Mouse (Mus musculus) cerebellum, adult 11 months (tissue): Measurements from ENCODE around the gene Lrrc47.

Experiments used
- DNase-seq: peaks from one replicate; pipeline ENCODE4 v3.0.0; 2022

Lrrc47 gene

DNA sequence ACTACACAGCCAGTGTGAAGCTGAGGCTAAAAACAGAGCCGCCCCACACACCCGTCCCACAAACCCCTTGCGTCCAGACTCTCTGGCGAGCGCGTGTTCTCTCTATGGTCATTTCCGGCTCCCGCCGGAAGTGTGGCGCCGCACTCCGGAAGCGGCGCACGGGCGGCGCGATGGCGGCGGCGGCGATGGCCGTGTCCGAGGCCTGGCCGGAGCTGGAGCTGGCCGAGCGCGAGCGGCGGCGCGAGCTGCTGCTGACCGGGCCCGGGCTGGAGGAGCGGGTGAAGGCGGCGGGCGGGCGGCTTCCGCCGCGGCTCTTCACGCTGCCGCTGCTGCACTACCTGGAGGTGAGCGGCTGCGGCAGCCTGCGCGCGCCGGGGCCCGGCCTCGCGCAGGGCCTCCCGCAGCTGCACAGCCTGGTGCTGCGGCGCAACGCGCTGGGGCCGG lies at the start of gene Lrrc47:
Gene Lrrc47, plus strand, starts transcription at position 86 of the 444 bp plus-strand sequence.
- DNase-seq: peak; percentile 80

DNA sequence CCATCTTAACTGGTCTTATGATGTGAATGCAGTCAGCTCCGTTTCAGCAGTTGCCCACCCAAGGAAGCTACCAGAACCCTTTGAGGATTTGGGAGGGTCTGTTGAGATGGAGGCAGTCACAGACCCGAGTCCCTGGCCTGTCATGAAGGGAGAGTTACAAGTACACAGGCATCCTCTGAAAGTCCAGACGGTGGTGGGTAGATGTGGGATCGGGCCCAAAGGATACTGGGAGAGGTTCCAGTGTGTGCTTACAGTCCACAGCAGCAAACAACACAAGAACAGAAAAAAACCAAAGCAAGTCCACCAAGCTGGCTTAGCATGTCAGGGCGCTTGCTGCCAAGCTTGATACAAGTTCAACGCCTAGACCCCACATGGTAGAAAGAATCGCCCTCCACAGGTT lies 48.9 kb upstream of the Lrrc47 start:
- DNase-seq: no peak

DNA sequence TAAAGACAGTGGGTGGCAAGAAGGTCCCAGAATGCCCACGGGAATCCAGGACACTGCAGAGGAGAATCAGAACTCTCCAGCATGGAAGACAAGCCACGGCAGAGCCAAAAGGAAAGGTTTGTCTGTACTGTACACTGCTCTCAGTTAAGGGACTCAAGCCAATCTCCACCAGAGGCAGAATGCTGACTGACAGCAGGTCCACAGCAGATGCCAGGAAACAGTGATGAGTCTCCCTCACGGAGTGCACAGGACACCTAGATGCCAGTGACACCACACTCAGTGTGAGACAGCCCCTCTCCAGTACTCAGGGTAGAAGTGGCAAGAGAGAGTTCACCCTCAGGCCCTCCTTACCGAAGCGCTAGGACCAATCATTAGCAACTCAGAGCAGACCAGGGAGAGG lies 44.9 kb upstream of the Lrrc47 start:
- DNase-seq: no peak

DNA sequence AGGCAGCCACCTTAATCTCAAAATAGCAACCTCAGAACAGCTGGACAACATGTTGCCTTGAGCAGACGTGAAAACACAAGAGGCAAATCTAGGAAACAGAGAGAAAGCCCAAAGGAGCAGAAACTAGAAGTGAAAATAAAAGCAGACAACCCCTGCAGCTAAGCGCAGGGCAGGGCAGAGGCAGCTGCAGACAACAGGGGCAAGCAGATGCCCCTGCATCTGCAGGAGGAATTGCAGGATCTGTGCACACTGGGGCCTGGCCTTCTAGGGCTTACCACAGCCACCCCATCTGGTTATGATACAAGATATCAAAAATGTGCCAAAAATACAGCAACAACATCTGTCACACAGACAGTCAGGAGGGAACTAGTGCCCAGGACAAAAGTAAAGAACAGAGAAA lies 44.0 kb upstream of the Lrrc47 start:
- DNase-seq: no peak

DNA sequence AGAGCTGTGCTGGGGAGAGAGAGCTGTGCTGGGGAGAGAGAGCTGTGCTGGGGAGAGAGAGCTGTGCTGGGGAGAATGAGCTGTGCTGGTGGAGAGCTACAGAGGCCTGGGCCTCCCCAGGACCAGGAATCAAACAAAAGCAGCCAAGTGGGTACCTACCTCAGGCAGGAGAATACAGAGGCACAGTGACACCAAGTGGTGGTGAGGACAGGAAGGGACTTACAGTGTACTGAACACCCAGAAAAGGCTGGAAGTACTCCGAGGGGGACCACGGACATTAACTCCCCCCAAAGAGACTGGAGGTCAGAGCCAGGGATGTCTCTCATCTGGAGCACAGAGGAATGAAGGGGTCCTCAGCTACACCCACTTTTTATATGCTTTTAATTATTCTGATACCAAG lies 43.5 kb upstream of the Lrrc47 start:
- no peak for DNase-seq

DNA sequence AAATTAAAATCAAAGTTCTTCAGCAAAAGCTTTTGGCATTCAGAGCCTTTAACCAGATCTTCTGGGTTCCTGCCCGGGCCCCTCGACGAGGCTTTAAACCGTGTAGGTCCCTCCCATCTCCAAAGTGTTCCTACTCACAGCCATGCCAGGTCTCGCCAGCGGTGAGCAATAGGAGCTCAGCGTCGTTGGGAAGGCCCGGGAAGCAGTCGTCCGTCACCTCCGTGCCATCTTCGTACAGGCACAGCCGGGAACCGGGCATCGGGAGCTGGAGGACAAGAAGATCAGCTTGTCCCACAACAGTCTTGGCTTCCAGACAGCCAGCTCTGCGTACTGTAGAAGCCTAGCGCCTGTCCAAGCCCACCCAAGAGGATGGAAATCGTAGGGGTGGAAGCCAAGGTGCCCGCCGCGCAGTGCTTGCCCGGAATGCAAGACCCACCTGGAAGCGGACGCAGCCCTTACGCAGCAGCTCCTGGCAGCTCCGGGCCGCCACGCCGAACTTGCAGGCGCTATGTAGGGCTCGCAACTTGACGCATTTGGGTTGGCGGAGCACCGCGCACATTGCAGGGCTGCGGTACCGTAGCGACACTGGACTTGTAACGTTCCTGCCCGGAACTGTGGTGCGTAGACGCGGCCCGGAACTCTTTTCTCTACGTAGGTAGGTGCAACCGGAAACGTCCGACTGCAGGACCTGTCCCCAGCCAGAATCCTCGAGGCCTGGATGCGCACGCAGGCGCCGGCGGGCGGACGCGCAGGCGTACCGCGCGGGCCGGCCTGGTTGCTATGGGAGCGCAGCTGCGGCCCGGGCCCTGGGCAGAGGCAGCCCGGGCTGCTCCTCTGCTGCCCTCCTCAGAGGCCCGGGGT lies 36.9 kb upstream of the Lrrc47 start, which contains the start of the genes Dffb and Cep104:
Gene Dffb, minus strand, starts transcription at position 696 of the 861 bp plus-strand sequence.
Gene Cep104, plus strand, starts transcription at position 764 of the 861 bp plus-strand sequence.
- peak; percentile 92 for DNase-seq

DNA sequence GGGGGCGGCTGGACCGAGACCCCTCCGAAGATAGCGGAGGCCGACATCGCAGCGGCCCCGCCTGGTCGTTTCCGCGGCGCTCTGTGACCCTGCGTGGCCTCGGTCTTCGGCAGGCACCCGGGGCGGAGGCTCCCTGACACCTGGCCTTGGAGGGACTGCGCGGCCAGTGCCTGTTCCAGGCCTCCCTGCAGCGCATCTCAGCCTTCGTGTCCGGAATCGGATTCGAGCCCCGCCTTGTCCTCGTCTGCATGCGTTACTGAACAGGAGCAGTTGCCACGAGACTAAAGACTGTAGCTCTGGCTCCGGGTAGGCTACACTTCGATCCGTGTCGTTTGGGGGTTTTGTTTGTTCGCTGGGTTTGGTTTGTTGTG lies 36.3 kb upstream of the Lrrc47 start:
- no peak for DNase-seq

DNA sequence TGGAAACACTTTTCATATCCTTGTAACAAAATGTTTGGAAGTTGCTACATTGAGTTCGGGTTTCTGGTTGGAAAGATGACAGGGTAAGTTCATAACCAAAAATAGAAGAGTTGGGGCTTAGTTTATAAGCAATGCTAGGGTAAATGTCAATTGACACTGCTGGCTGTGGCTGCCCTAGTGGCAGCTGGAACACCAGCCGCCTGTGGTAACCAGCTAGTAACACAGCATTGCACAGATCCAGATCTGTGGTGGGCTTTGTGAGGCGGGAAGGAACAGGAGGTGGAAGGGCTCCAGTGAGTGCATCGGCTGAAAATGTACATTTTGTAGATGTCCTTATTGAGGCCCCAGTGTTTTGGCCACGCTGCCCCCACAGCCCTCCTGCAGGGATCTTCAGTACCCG lies 35.8 kb upstream of the Lrrc47 start:
- no peak for DNase-seq

DNA sequence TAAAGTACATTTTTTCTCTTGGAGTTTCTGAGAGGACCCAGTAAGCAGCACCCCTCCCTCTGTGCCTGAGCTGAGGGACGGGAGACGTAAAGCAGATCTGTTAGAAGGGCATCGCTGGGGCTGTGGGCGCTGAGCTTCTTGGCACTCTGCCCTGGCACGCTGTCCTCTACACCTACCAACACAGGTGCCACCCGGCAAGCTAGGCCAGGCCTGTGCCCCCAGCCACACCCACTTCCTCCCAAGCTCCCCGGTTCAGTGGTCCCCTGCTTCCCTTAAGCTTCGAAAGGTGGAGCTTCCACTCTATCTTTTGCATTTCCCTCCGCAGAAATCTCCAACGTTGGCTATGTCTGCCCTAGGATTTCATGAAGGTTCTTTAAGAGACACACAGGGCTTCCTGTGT lies 32.3 kb upstream of the Lrrc47 start:
- no peak for DNase-seq

DNA sequence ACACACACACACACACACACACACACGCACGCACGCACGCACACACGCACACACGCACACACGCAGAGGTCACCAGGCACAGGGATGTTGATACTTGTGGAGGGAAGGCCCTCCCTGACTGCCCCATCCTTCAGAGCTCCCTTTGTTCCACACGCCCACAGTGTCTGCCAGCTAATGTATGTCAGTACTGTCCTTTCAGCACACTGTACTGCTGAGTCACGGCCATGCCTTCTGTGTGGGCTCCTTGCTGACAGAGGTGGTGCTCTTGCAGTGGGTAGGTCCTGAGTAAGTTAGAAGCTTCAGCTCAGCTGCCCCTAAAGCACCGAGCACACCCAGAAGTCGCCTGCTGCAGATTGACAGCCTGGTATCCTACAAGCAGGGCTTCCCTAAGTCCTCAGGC lies 31.1 kb upstream of the Lrrc47 start:
- DNase-seq: no peak

DNA sequence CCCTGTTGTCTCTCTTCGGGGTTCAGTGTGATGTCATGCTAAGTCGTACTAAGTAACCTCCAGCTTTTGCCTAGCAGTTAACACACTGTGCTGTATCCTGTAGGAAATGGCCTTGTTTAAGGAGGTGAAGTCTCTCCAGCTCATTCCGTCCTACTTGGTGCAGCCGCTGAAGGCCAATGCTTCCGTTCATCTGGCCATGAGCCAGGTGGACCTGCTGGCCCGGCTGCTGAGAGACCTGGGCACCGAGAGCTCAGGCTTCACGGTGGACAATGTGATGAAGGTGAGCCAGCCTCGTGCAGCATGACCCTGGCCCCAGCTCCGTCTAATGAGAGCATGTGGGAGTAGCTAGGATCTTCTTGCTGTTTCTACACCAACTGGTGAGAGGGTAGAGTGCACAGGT lies 18.8 kb upstream of the Lrrc47 start:
- no peak for DNase-seq

DNA sequence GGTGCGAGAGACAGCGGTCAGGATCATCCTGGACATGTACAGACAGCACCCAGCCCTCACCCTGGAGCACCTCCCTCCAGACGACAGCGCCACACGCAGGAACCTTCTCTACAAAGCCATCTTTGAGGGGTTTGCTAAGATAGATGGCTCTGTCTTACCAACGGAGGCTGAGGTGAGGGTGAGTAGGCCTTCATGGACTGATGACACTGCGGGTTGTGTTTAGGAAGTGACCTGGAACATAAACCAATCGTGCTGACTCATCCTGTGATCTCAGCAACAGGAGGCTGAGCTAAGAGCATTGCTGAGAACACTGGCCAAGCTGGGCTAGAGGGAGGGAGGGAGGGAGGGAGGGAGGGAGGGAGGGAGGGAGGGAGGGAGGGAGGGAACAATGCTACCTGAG lies 18.0 kb upstream of the Lrrc47 start:
- DNase-seq: no peak

DNA sequence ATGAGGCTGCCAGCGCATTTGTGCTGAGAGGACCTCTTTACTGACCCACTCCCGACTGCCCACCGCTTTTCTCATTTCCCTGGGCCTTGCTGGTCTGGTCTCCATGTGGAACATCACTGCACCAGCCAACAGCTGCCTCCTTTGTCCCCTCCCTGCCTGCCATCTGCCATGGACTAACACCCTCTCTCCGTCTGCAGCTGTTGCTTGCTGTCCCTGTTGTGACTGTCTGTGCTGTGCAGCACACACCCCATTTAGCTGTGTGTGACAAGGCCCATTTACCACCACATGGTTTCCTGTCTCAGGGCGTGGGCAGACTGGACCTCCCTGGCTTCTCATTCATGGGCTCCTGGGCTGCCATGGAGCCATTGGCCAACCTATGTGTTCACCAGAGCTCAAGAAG lies 6.0 kb upstream of the Lrrc47 start:
- DNase-seq: no peak

DNA sequence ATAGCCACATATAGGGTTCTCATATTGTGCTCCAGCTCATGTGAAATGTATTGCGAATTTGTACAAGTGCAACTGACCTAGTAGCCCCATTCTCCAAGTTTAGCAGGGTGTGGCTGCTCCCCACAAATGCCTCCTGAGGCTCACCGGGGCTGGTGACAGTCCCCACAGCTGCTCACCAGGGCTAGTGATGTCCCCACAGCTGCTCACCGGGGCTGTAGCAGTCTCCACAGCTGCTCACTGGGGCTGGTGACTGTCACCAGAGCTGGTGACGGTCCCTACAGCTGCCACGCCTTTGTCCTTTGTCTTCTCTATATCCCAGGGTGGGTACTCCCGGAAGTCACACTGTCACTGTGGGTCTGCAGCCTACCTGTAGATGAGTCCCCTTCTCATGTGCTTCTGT lies 5.3 kb upstream of the Lrrc47 start:
- DNase-seq: no peak

DNA sequence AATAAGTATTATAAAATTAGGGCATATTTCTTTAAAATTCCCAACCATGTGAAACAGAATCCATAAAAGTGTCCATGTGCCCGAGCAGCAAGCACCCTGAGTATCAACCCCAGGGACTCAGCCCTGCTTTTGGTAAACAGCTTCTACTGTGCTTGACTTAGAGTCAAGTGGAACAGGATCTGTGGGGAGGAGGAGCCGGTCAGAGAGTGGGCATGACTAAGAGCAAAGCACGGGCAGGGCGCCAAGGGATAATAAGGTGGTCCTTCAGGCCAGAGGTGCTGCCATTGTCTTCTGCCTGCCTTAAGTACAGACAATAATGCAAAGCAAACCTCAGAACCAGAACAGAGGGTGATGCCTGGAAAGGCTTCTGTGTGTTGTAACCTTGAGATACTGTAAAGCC lies 3.8 kb upstream of the Lrrc47 start:
- DNase-seq: no peak

DNA sequence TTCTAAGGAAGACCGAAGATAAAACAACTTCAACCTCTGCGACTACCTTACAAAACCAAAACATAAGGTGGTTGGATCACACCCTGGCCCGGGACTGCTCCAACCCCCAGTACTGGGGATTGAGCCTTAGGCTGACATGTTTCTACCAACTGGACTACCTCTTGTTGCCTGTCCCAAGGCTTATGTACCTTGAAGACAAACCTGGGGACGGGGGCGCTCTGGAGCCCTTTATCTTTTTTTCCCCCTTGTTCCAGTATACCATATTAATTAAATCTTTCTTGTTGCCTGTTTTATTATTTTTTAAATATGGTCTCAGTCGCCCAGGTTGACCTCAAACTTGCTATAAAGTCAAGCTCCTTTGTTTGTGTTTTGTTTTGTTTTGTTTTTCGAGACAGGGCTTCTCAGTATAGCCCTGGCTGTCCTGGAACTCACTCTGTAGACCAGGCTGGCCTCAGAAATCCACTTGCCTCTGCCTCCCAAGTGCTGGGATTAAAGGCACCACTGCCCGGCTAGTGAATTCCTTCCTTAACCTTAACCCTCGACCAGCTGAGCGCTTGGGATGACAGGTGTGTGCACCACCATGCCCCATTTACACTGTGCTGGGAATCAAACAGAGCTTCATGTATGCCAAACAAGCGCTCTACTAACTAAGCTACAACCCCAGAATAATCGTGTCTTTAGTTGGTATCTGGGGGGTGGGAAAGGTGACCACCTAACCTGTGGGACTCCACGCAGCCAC lies 455 bp upstream of the Lrrc47 start:
- DNase-seq: no peak

DNA sequence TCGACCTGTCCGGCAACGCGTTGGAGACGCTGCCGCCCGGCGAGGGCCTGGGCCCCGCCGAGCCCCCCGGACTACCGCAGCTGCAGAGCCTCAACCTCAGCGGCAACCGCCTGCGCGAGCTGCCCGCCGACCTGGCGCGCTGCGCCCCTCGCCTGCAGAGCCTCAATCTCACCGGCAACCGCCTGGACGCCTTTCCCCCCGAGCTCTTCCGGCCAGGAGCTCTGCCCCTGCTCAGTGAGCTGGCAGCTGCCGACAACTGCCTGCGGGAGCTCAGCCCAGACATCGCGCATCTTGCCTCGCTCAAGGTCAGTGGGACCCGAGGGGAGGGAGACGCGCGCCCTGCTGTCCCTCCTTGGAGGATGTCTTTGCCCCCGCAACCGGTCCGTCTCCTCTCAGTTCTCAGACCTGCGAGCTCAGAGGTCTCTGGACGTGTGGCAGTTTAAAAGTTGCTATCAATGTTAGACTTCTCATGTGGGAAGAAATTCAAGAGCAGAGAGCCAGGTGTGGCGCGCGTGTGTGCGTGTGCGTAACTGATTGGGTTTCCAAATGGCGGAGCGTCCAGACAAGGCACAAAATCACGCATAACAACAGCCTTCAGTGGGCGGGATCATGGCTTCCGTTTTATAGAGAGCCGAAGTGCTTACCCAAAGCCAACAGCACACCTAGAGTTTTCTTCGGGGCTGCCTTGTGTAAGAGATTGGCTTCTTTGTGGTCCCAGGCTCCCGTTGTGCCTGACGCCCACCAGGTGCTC lies 776 bp downstream of the Lrrc47 start:
- DNase-seq: no peak

DNA sequence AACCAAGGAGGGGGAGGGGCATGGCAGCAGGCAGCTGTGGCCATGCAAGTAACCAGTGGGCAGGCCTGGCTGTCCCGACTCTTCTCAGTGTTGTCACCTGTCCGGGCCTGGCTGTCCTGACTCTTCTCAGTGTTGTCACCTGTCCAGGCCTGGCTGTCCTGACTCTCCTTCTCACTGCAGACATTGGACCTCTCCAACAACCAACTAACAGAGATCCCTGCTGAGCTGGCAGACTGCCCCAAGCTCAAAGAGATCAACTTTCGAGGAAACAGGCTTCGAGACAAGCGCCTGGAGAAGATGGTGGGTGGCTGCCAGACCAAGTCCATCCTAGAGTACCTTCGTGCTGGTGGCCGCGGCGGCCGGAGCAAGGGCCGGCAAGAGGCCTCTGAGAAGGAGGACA lies 3.9 kb downstream of the Lrrc47 start:
- DNase-seq: no peak

DNA sequence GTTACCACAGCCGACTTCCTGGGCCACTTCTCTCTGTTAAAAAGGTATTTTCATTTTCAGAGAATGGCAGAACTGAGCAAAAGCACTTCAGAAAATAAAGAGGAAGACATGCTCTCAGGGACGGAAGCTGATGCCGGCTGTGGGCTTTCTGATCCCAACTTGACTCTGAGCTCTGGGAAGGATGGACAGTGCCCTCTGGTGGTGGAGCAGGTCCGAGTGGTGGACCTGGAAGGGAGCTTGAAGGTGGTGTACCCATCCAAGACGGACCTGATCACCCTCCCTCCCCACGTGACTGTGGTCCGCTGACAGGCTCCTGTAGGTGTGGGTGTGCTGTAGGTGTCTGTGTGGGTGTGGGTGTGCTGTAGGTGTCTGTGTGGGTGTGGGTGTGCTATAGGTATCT lies 8.0 kb downstream of the Lrrc47 start:
- DNase-seq: no peak

DNA sequence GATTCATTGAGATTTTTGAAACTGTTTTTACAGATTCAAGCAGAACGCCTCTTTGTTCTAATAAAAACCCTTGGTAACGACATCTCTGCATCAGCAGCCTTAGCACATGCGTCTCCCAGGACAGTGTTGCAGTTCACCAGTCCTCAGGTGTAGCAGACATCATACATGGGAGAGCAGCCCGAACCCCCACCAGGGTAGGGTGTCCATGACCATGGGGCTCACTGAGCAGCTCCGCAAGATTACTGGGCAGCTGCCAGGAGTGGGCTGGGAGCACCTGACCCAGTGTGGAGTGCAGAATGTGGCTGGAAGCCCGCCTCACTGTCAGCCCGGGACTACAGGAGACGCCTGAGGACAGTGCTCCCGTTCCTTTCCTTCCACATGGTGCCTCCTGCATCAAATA lies 9.9 kb downstream of the Lrrc47 start:
- DNase-seq: no peak

DNA sequence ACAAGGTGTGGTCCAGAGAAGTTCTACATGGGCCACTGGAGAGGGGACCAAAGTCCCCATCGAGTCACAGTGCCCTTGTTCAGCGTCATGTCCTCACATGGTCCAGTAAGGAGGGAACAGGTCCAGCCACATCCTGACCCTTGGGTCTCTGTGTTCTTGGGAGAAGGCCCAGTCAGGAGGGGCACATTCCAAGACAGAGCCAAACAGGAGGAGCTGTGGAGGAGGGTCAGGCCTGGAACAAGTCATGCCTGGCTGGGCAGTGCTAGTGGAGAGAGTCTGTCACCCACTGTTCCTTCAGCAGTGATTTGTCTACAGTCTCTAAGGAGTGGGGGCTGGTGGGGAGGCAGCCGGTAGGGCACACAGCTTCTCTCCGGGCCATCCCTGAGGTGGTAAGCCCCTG lies 10.9 kb downstream of the Lrrc47 start:
- no peak for DNase-seq

DNA sequence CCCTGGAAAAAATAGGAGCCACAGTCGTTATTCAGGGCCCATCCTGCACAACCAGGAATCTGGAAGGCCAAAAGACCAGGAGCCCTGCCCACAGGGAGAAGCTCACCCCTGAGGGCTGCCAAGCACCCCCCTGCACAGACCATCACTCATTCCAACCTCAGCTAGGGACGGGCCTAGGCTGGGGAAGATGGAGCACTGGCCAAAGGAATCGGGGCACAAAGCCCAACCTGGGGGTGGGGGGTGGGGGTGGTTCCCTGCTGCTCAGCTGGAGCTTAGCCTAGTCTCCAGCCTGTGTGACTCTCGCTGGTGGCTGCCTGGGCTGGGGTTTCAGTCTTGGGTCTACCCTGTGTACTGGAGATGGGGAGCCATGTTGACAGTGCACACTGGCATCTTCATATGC lies 11.3 kb downstream of the Lrrc47 start:
- no peak for DNase-seq

DNA sequence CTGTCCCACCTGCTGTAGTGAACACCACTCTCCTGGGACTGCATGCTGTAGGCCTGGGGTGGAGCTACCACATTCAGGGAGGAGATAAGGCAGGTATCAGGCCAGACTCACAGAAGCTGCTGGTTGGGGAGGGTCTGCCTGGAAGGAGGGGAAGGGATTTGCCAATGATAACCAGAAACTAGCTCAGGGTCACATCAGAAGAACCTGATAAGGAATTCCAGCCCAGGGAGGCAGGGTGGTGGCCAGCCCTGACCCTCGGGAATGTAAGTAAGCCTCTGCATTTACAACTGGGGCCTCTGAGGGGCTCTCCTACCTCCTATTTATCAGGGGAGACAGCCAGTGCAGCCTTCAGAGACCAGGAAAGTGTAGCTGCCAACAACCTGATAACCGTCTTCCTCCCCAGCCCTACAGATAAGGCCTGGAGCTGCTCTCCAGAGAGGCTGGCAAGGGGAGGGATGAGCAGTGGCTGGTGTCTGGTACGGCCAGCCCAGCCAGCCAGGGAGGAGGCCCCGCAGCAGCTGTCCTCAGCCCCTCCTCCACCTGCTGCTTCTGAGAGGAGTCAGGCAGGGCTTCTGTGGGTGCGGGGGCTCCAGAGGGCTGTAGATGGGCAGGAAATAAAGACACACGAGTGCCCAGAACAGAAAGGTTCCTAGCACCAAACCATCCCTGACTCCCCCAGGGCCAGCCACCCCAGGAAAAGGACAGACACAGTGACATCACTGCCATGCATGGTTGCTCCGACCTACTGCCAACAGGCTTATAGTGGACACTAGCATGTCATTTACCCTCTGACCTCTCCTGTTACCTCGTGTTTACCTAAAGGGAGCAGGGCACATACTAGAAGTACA lies 12.4 kb downstream of the Lrrc47 start:
- DNase-seq: no peak
